Mouse (Mus musculus) lung, postnatal 0 days (tissue): Measurements from ENCODE around the gene Fam122b.

Experiments
- CTCF ChIP-seq: IDR thresholded peaks from 2 replicates; pipeline ENCODE4 v1.5.1; 2016; ENCODE audit warnings: antibody characterized with exemption, mild to moderate bottlenecking
- EP300 ChIP-seq: IDR thresholded peaks from 2 replicates; pipeline ENCODE4 v1.6.1; 2016; ENCODE audit warnings: antibody characterized with exemption, mild to moderate bottlenecking, control low read depth

DNA sequence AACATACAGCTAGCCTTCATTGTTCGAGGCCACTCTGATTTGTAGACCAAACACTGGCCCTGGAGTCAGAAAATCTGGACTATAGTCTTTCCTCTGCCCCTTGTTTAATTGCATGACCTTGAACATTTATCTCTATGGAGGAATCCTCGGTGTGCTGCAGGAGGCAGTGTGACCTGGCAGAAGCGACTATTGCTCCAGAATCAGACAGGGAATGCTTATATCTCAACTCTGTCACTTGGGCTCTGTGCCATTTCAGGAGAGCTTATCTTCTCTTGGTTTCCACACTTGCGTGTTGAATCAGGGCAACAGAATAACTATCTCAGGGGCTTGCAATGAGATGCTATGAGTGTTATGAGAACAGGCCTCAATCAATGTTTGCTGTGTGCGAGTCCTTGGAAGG, 68.0 kb downstream of the Fam122b start:
- TF ChIP-seq CTCF, result no peak
- TF ChIP-seq EP300, result no peak
